Mouse (Mus musculus) MEL (cell line): ENCODE measurements at regions not wholly inside any gene's neighbourhood (a gene's known extent, or its start where the extent isn't known, plus 50 kb on each side); places are given as distances from the start of the nearest gene placed in this dataset.

Experiments
- DNase-seq: peaks from one replicate; pipeline ENCODE4 v3.0.0; 2011; ENCODE audit warnings: low read depth, low spot score
- H3K27ac ChIP-seq: 2 replicates; pipeline ENCODE4 v1.5.1; 2012; ENCODE audit warnings: low read depth, mild to moderate bottlenecking, control low read depth, low read length, moderate library complexity; ENCODE audit not compliant: control insufficient read depth
- H3K27me3 ChIP-seq, 2 experiments: fragments of 150-350 bp in 1 of 2; sonication (generic) in 1 of 2; 2 replicates each; pipeline ENCODE4 v1.6.1; 2012; ENCODE audit warnings: low read length in 2 of 2, mild to moderate bottlenecking in 2 of 2, improper control_type of control experiment in 1 of 2, moderate library complexity in 1 of 2; ENCODE audit not compliant: insufficient read depth in 2 of 2, control insufficient read depth in 1 of 2
- H3K36me3 ChIP-seq, 2 experiments: 2 replicates each; pipeline ENCODE4 v1.6.1; 2012 to 2014; ENCODE audit warnings: low read length in 2 of 2, improper control_type of control experiment in 1 of 2, inconsistent platforms in 1 of 2, mild to moderate bottlenecking in 1 of 2; ENCODE audit not compliant: insufficient read depth in 2 of 2, control insufficient read depth in 1 of 2
- H3K4me1 ChIP-seq, 2 experiments: fragments of 150-350 bp in 1 of 2; sonication (generic) in 1 of 2; 2 replicates each; pipeline ENCODE4 v1.6.1; 2012; ENCODE audit warnings: low read length in 2 of 2, improper control_type of control experiment in 1 of 2, mild to moderate bottlenecking in 1 of 2; ENCODE audit not compliant: insufficient read depth in 2 of 2, control insufficient read depth in 1 of 2
- H3K4me3 ChIP-seq, 2 experiments: fragments of 150-350 bp in 1 of 2; sonication (generic) in 1 of 2; 2 replicates each; pipeline ENCODE4 v1.5.1; 2012; ENCODE audit warnings: low read depth in 2 of 2, low read length in 2 of 2, mild to moderate bottlenecking in 2 of 2, moderate library complexity in 2 of 2, control low read depth in 1 of 2, improper control_type of control experiment in 1 of 2; ENCODE audit not compliant: control insufficient read depth in 1 of 2, insufficient read depth in 1 of 2
- H3K79me2 ChIP-seq: 2 replicates; pipeline ENCODE4 v1.6.1; 2012; ENCODE audit warnings: mild to moderate bottlenecking, low read length, moderate library complexity; ENCODE audit not compliant: control insufficient read depth, poor library complexity, insufficient read depth
- H3K9ac ChIP-seq: 2 replicates; pipeline ENCODE4 v1.6.1; 2012; ENCODE audit warnings: low read depth, mild to moderate bottlenecking, control low read depth, low read length, moderate library complexity; ENCODE audit not compliant: control insufficient read depth, poor library complexity, severe bottlenecking
- H3K9me3 ChIP-seq: fragments of 150-350 bp; sonication (generic); replicated peaks from 2 replicates; pipeline ENCODE4 v1.6.1; 2012; ENCODE audit warnings: mild to moderate bottlenecking, low read length, improper control_type of control experiment, moderate library complexity; ENCODE audit not compliant: insufficient read depth
- CHD1 ChIP-seq: IDR thresholded peaks from 2 replicates; pipeline ENCODE4 v1.6.1; 2012; ENCODE audit warnings: low read depth, mild to moderate bottlenecking, inconsistent platforms, low read length, improper control_type of control experiment
- CTCF ChIP-seq, 3 experiments: IDR thresholded peaks in 2 of 3; conservative IDR thresholded peaks in 1 of 3; 2 replicates each; pipeline ENCODE4 v1.5.1; 2011 to 2012; ENCODE audit warnings: low read length in 3 of 3, low read depth in 2 of 3, mild to moderate bottlenecking in 2 of 3, improper control_type of control experiment in 1 of 3, inconsistent platforms in 1 of 3, mixed read lengths in 1 of 3, moderate library complexity in 1 of 3; ENCODE audit not compliant: control insufficient read depth in 1 of 3, insufficient read depth in 1 of 3, poor library complexity in 1 of 3, severe bottlenecking in 1 of 3
- E2F4 ChIP-seq: IDR thresholded peaks from 2 replicates; pipeline ENCODE4 v1.6.1; 2011; ENCODE audit warnings: low read depth, low read length, improper control_type of control experiment, borderline replicate concordance
- EP300 ChIP-seq, 2 experiments: IDR thresholded peaks; 2 replicates each; pipeline ENCODE4 v1.6.1; 2011; ENCODE audit warnings: improper control_type of control experiment in 2 of 2, low read length in 2 of 2, low read depth in 1 of 2, mild to moderate bottlenecking in 1 of 2
- ETS1 ChIP-seq: IDR thresholded peaks from 2 replicates; pipeline ENCODE4 v1.6.1; 2012; ENCODE audit warnings: low read depth, mild to moderate bottlenecking, inconsistent platforms, low read length, improper control_type of control experiment, moderate library complexity
- GATA1 ChIP-seq: IDR thresholded peaks from 2 replicates; pipeline ENCODE4 v1.6.1; 2011; ENCODE audit warnings: low read depth, low read length, improper control_type of control experiment
- HCFC1 ChIP-seq: IDR thresholded peaks from 2 replicates; pipeline ENCODE4 v1.6.1; 2012; ENCODE audit warnings: low read depth, mild to moderate bottlenecking, inconsistent platforms, low read length, improper control_type of control experiment, moderate library complexity
- JUND ChIP-seq: IDR thresholded peaks from 2 replicates; pipeline ENCODE4 v1.6.1; 2011; ENCODE audit warnings: low read depth, mild to moderate bottlenecking, improper control_type of control experiment, low read length
- KAT2A ChIP-seq: conservative IDR thresholded peaks from 2 replicates; pipeline ENCODE4 v1.6.1; 2012; ENCODE audit warnings: low read depth, low read length, improper control_type of control experiment, inconsistent platforms
- MAZ ChIP-seq: IDR thresholded peaks from 2 replicates; pipeline ENCODE4 v1.6.1; 2012; ENCODE audit warnings: low read depth, mild to moderate bottlenecking, inconsistent platforms, low read length, improper control_type of control experiment
- MEF2A ChIP-seq: IDR thresholded peaks from 2 replicates; pipeline ENCODE4 v1.6.1; 2014; ENCODE audit warnings: low read depth, mild to moderate bottlenecking, inconsistent platforms, low read length, improper control_type of control experiment; ENCODE audit not compliant: poor library complexity, insufficient replicate concordance, severe bottlenecking; ENCODE audit errors: extremely low read depth
- MYB ChIP-seq: IDR thresholded peaks from 2 replicates; pipeline ENCODE4 v1.6.1; 2011; ENCODE audit warnings: mild to moderate bottlenecking, low read depth, low read length, improper control_type of control experiment
- POLR2A ChIP-seq, 2 experiments: IDR thresholded peaks; 2 replicates each; pipeline ENCODE4 v1.6.1; 2011 to 2012; ENCODE audit warnings: low read length in 2 of 2, mild to moderate bottlenecking in 2 of 2, control low read depth in 1 of 2, improper control_type of control experiment in 1 of 2, low read depth in 1 of 2, moderate library complexity in 1 of 2; ENCODE audit not compliant: control insufficient read depth in 1 of 2, insufficient read depth in 1 of 2, poor library complexity in 1 of 2
- POLR2AphosphoS2 ChIP-seq: IDR thresholded peaks from 2 replicates; pipeline ENCODE4 v1.6.1; 2011; ENCODE audit warnings: low read length, improper control_type of control experiment
- POLR2AphosphoS5 ChIP-seq: IDR thresholded peaks from 2 replicates; pipeline ENCODE4 v1.6.1; 2012; ENCODE audit warnings: low read depth, borderline replicate concordance, mild to moderate bottlenecking, inconsistent platforms, low read length, moderate library complexity, mixed read lengths
- RCOR1 ChIP-seq: IDR thresholded peaks from 2 replicates; pipeline ENCODE4 v1.6.1; 2012; ENCODE audit warnings: low read depth, mild to moderate bottlenecking, inconsistent platforms, low read length, improper control_type of control experiment
- SIN3A ChIP-seq: IDR thresholded peaks from 2 replicates; pipeline ENCODE4 v1.6.1; 2012; ENCODE audit warnings: low read length, improper control_type of control experiment, inconsistent platforms
- SMC3 ChIP-seq: IDR thresholded peaks from 2 replicates; pipeline ENCODE4 v1.6.1; 2011; ENCODE audit warnings: low read depth, low read length, improper control_type of control experiment
- TBP ChIP-seq: IDR thresholded peaks from 2 replicates; pipeline ENCODE4 v1.8.0; 2011; ENCODE audit warnings: low read depth, low read length, improper control_type of control experiment
- TCF12 ChIP-seq: IDR thresholded peaks from 2 replicates; pipeline ENCODE4 v1.6.1; 2014; ENCODE audit warnings: low read depth, mild to moderate bottlenecking, inconsistent platforms, low read length, improper control_type of control experiment, moderate library complexity
- ZKSCAN1 ChIP-seq: IDR thresholded peaks from 2 replicates; pipeline ENCODE4 v1.6.1; 2012; ENCODE audit warnings: low read depth, mild to moderate bottlenecking, inconsistent platforms, low read length, improper control_type of control experiment, moderate library complexity

- H3K27ac ChIP-seq, result no peak overlapping the region
- TF ChIP-seq HCFC1 (no peak), GATA1 (no peak), CHD1 (no peak), E2F4 (no peak), SMC3 (no peak), TBP (no peak), ETS1 (no peak), POLR2AphosphoS5 (no peak), ZKSCAN1 (no peak), POLR2A (IDR thresholded peaks at IDR 0.05; ENCODE audit: control insufficient read depth in 1 of 2, insufficient read depth in 1 of 2, low read depth in 1 of 2, low read length in 2 of 2, poor library complexity in 1 of 2) (no peak), MEF2A (no peak)
- TF ChIP-seq, all 39 proteins: peak for 0
Observed at GRCm38 (mm10) chr13:115329000-115329960, 227.5 kb upstream of the Itga1 start.

GRCm38 (mm10) chr13:115326294-115326693, 224.5 kb upstream of the Itga1 start:
- no peak overlapping the region for H3K4me3 ChIP-seq
- DNase-seq, result peak; percentile 41
- H3K36me3 ChIP-seq, result peaks cover 0 to 6% of the 10 kb centered on the region in 2 experiments; a peak in 1 of 4 replicates
- no peak overlapping the region for H3K27ac ChIP-seq
- H3K9me3 ChIP-seq, result no peaks in the 10 kb centered on the region
- TF ChIP-seq GATA1, result peak; percentile 77
- no peak for TF ChIP-seq E2F4
- TF ChIP-seq RCOR1, result no peak; the same call in 1 of the 2 replicates
- TF ChIP-seq TCF12, result peak; percentile 92
- no peak for TF ChIP-seq POLR2AphosphoS2
- TF ChIP-seq POLR2A (IDR thresholded peaks at IDR 0.05; ENCODE audit: control insufficient read depth in 1 of 2, insufficient read depth in 1 of 2, low read depth in 1 of 2, low read length in 2 of 2, poor library complexity in 1 of 2), result no peak
- TF ChIP-seq JUND, result no peak
- no peak for TF ChIP-seq KAT2A
- no peak for TF ChIP-seq MAZ
- TF ChIP-seq EP300 (IDR thresholded peaks at IDR 0.05; ENCODE audit: low read depth in 1 of 2, low read length in 2 of 2), result peak; percentile 63 to 71
- no peak for TF ChIP-seq CTCF (IDR thresholded peaks at IDR 0.05 in 2 of 3, conservative IDR thresholded peaks at IDR 0.05 in 1 of 3; ENCODE audit: control insufficient read depth in 1 of 3, insufficient read depth in 1 of 3, low read depth in 2 of 3, low read length in 3 of 3, poor library complexity in 1 of 3, severe bottlenecking in 1 of 3)
- no peak for TF ChIP-seq HCFC1
- no peak for TF ChIP-seq MYB
- TF ChIP-seq ZKSCAN1, result no peak
- no peak for TF ChIP-seq SIN3A
- peak; percentile 57; the same call in 1 of the 2 replicates for TF ChIP-seq ETS1
- H3K79me2 ChIP-seq, result no peaks in the 10 kb centered on the region
- H3K9ac ChIP-seq, result no peak overlapping the region
- no peaks in the 10 kb centered on the region; a peak in 1 of 4 replicates for H3K4me1 ChIP-seq
- H3K27me3 ChIP-seq, result no peaks in the 10 kb centered on the region

More at GRCm38 (mm10) chr13:115329000-115329960, 227.5 kb upstream of the Itga1 start:
- Histone ChIP-seq H3K4me3 (no peak overlapping the region), H3K9me3 (no peaks in the 10 kb centered on the region), H3K36me3 (peaks cover 0 to 6% of the 10 kb centered on the region in 2 experiments; a peak in 1 of 4 replicates), H3K9ac (no peak overlapping the region), H3K27me3 (no peaks in the 10 kb centered on the region), H3K79me2 (no peaks in the 10 kb centered on the region), H3K4me1 (no peaks in the 10 kb centered on the region; a peak in 1 of 4 replicates)
- no peak for DNase-seq
